Mouse (Mus musculus): ENCODE results near the gene Gucy1a1. TPM values are rescaled to one million over a fixed set of nuclear protein-coding genes. Genes with fewer than 3 reads are reported as not detected.
A peak's percentile ranks its signal among the peaks of the same experiment; 100 is the strongest.
"Not testable (repeated sequence)": the region's sequence is repeated elsewhere in the genome, so short reads cannot be mapped to it uniquely, and the experiment has no call there.

Gucy1a1 gene
- 1 to 10 TPM; 5.1 to 5.5 TPM for total RNA-seq (2021)
- long read RNA-seq, experiment 1, full-length matches to known transcripts: 3 of 5 reads
- long read RNA-seq, experiment 1, partial matches to known transcripts: 1 of 5 reads
- long read RNA-seq, experiment 1, other reads (novel, unspliced or antisense): 1 of 5 reads
- long read RNA-seq, experiment 2, full-length matches to known transcripts: 1 of 4 reads
- long read RNA-seq, experiment 2, partial matches to known transcripts: 2 of 4 reads
- long read RNA-seq, experiment 2, other reads (novel, unspliced or antisense): 1 of 4 reads

DNA sequence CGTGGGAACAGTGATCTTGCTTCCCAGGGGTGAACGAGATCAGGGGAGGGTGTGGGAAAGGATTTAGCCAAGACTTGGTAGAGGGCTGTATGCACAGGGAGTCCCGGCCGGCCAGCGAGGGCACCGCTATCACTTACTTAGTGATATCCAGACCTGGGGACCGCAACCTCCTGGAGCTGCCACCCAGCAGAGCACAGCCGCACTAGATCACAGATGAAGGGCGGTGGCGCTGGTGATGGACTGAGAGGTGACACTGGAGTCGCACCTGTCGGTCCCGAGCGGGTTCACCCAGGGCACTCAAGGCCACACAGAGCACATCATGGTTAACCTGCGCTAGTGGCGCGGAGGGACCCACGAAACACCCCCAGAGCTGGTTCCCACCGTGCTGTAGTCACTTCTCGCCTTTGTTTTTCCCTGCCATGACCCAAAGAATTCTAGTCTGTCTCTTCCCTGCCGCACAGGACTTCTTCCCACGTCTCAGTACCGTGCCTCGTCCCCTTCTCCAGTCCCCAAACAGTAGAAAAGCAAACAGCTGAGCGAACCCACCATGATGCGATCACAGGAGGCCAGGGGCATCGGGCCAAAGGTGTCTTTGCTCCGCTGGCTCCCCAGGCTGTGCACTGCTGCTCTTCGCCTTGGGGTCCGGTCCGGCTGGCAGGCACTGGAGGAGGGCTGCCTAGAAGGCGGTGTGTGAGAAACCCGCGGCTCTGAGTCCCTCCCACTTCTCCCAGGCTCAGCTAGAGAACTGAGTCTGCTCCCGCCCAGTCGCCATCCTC is at the start of gene Gucy1a1:
TSS of gene Gucy1a1 (minus strand) at position 664 of the 776 bp plus-strand sequence.
- DNase-seq (ENCODE audit: low spot score): peak; percentile 9

DNA sequence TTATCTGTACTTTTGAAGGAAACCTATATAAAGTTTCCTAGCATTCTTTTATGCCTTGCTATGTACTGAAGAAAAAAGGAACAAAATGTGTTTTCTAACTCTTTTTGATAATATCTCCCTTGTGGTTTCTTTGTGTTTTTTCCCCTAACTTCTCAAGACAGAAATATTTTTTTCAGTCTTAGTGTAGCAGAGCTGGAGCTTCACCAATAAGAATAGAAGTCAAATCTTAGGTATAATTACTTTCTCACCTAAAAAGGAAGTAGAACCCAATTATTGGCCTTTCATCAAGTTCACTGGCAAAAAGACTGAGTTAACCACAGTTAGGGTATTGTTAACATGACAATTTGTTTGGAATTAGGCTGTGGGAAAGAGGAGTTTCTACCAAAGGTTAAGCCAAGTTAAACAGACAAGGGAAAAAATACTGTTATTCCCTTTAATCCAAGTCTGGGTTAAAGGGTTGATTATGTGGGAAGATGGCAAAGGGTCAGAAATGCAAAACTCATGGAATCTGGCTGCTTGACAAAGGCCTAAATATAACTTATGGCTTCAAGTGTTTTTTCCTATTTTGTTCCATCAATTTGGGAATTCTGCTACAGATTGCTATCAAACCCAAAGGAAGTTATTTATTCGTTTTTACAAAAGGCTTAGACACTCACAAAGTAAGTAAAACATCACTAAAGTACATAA is 46.1 kb upstream of the Gucy1a1 start:
- no peak for DNase-seq (ENCODE audit: low spot score)

DNA sequence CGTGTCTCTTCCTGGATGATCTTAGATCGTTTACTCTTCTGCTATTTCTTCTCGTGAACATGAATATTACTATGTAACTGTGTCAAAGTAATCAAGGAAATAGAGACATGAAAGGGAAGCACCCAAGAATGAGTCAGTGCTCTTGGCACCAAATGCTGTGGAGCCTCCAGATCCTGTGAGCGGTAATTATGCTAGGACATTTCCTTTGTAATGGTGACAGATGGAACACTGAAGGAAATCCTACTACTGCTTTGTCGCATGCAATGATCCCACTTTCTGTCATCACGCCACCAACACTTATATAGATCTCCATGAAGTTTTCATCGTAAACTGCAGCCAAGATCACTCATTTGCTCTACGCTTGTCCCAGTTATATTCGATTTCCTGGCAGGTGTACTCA is 40.0 kb upstream of the Gucy1a1 start:
- no peak for DNase-seq (ENCODE audit: low spot score)

DNA sequence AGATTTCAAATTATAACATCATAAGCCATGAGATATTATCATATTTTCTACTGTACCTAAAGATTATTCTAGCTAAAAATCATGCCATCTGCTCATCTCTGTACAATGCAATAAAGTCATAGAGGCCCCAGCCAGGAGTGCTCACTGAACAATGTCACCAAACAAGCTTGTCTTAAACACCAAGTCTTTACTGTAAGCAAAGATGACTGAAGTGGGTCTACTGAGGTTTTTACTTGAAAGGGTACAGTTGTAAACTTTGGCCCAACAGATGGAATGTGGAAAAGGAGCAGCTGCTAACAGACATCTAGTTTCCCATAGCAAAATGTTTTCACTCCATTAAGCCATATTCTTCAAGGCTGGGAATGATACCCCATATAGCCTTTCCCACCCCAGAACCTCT is 35.9 kb upstream of the Gucy1a1 start:
- no peak for DNase-seq (ENCODE audit: low spot score)

DNA sequence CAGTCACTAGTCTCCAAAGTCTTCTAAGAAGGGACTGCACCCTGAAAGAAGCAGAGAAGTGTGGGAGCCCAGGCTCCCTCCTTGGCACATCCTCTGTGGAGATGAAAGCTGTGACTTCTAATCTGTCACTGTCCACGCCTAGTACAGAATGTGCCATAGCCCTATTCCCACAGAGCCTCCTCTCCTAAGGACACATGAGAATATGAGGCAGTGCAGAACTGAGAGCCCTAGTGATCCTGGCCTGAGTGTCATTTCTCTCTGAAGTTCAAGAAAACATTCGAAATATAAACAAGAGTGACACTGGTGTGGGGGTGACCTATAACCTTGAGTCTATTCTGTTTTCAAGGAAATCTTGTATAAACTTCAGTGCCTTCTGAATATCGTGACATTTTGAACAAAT is 34.7 kb upstream of the Gucy1a1 start:
- no peak for DNase-seq (ENCODE audit: low spot score)

DNA sequence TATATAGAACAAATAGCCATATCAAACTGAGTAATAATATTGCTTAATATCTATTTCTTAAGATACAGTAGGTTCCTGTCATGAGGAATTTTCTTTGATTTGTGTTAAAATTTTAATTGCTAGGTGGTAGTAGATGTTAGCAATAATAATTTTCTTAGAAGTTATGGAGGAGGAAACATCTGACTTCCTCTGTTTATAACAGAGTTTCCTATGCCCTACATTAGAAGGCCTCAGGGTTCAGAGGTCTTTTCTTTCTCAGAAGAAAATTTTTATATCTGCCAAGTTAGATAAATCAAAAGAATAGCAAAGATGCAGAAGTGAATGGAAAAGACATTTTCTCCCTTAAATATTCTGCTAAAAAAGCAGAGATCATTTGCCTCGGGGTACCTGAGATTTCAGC is 29.9 kb upstream of the Gucy1a1 start:
- DNase-seq (ENCODE audit: low spot score): no peak

DNA sequence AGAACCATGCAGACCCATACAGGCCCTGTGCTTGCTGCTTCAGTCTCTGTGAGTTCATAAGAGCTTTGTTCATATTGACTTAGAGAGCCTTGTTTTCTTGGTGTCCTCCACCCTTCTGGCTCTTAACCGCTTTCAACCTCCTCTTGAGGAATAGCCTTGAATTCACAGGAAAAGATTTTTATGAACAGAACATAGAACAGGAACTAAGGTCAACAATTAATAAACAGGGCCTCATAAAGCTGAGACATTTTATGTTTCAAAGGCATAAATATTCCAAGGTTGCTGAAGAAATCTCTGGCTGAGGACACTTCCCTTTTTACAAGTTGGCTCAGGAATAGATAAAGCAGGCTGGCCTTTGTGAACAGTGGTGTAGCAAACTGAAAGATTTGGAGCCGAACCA is 21.5 kb upstream of the Gucy1a1 start:
- no peak for DNase-seq (ENCODE audit: low spot score)

DNA sequence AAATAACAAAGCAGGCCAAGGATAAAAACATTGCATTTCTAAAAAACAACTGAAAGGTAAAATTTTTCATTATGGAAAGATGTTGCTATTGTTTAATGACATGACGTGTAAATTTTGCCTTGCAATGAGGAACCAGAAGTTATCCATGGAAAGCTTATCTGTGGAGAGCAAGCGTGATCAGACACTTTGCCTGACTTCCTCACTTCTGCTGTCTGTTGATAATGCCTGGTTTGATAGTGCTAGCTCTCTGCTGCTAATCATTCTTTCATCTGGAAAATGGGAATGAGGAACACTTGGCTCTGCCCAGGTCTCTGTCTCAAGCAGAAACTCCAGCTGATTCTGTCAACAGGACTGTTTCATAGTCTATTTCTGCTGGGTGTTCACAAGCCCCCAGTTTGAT is 20.3 kb upstream of the Gucy1a1 start:
- DNase-seq (ENCODE audit: low spot score): no peak

DNA sequence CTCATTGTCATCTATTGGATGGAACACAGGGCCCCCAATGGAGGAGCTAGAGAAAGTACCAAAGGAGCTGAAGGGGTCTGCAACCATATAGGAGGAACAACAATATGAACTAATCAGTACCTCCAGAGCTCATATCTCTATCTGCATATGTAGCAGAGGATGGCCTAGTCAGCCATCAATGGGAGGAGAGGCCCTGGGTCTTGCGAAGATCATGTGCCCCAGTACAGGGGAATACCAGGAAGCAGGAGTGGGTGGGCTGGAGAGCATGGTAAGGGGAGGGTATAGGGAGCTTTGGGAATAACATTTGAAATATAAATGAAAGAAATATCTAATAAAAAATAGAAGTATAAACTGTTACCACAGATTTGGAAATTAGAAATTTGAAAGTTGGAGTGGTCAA is 17.4 kb upstream of the Gucy1a1 start:
- DNase-seq (ENCODE audit: low spot score): not testable (repeated sequence)

DNA sequence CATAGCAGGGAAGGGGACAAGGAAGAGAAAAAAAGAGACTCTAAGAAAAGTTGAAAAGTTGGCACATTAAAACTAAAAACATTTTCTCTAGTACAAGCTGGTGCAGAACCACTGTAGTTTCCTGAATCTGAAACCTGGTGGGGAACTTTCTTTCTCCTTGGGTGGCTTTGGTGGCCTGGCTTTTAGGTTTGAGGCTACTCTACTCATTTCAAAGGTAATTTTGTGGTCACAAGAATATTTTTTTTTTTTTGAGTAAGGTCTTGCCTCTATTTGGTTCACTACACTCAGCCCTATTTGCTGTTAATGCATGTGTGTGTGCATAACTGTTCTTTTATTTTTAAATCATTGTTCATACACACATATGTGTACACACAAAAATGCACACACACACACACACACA is 389 bp upstream of the Gucy1a1 start:
- DNase-seq (ENCODE audit: low spot score): no peak

DNA sequence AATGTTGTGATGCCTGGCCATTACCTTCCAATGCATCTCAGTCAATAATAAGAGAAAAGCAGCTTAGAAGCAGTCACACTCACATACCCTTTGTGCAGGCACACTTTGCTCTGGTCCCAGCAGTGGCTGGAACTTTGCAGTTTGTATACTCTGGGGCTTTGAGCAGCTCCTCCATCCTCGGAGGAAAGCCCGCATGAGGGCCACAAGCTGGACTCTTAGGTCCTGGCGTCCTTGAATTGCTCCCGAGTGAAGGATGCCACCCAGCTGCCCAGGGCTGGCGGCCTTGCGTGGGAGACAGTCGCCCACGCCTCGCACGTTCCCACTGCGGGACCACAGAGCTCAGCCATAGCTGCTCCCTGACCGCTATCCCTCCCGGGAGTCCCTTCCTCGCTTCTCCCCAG is 864 bp downstream of the Gucy1a1 start:
- DNase-seq (ENCODE audit: low spot score): no peak

DNA sequence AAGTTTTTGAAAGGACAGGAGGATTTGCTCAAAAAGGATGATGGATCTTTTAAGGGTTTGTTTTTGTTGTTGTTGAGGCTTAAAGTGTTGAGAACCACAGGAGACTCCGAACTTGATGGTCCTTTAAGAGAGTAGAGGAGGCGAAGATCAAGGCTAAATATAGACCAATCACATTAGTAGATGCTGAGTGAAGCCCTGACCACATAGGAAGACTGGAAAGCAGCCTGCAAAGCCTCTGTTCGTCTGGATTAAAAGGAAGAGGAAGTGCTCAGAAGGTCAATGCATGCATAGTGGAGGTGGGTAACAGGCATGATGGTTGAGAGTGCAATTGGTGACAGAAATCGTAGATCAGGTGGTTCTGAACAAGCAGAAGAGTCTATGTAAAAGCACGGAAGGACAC is 4.8 kb downstream of the Gucy1a1 start:
- DNase-seq (ENCODE audit: low spot score): no peak

DNA sequence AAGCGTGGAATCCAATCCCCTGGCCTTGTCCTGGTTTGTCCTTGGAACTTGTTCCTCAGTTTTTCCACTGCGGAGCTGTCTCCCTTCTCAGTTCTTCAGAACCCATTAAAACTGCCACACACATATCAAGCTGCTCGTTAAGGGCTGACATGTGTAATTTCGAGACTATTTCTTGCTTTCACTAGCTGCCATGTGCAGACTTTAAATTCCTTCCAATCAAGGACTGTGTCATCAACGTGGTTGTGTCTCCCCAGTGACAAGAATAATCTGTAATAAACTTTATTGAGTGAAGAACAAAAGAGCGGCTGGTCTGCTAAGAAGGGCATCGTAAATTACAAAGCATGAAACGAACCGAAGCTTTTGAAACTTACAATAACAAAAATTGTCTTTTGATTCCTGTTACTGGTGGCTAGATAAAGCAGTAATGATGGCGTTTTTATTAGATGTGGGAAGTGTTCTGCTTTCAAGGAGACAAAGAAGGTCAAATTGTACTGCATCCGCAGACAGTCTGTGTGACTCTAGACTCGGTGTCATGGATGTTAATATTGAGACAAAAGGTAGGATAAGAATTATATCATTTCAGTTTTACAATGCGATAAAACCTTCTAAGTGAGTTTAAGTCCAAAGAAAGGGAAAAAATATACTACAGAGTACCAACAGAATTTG is 7.5 kb downstream of the Gucy1a1 start:
- no peak for DNase-seq (ENCODE audit: low spot score)

DNA sequence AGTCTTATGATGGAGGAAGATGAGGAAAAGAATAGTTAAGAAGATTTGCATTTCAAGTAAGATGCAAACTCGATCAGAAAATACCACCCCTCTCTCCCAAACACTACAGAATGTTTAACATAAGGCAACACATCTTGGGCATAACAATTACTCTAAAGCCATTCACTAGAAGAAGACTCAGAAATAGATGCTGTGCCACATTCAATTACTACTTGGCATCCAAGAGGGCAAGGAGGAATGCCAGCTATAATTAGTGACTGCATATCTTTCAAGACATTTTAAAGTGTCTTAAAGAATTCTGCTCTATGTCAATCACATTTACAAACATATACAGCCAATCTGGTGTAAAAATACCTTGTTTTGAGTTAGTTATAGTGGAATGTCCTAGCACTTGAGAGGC is 10.1 kb downstream of the Gucy1a1 start:
- DNase-seq (ENCODE audit: low spot score): no peak

DNA sequence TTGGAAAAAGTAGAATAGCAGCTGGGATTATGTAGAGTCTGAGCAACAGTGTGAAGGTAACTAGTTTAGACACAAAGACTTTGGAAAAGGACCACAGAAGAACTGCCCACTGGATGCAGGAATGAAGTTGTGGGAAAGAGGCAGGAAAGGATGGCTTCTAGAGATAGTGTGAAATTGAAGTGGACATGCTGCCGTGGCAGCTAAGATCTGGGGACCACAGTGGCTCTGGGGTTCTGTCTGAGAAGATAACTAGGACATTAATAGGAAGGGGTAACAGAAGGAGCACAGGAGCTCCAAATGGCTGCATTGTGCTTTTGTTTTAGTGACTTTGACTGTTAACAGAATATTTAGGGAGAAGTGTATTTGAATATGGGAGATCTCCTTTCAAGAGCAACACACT is 16.3 kb downstream of the Gucy1a1 start:
- no peak for DNase-seq (ENCODE audit: low spot score)

DNA sequence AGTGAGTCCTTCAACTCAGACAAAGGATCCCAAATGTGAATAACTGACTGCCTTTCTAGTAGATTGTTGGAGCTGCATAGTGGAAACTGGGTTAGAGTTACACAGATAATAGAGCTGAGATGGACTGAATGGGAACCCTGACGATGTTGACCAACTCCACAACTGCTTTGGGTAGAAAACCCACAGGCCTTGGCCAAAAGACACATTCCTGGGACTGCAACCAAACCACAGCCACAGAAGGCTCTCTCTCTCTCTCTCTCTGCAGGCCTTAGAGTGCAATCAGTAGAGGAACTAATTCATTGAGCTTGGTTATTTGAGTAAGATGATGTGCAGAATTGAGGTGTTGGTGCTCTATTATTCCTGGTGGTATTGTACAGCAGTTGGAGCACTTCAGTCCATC is 21.0 kb downstream of the Gucy1a1 start:
- no peak for DNase-seq (ENCODE audit: low spot score)

DNA sequence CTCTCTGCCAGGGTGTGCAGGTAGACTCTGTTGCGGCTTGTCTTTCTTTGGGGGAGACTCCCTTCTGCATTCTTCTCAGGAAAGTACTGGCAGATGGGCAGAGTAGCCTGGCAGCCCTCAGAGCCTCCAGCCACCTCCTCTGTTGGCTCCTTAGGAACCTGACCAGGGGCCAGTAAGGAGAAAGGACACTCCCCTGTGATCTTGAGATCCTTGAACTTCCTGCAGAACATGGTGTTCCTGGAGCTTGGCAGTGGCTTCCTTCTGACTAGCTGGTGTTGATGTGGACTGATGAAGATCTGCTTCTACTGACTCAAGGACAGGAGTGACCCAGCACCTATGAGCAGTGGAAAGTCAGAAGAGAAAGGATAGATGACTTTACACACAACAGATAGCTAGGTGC is 26.7 kb downstream of the Gucy1a1 start:
- DNase-seq (ENCODE audit: low spot score): no peak

DNA sequence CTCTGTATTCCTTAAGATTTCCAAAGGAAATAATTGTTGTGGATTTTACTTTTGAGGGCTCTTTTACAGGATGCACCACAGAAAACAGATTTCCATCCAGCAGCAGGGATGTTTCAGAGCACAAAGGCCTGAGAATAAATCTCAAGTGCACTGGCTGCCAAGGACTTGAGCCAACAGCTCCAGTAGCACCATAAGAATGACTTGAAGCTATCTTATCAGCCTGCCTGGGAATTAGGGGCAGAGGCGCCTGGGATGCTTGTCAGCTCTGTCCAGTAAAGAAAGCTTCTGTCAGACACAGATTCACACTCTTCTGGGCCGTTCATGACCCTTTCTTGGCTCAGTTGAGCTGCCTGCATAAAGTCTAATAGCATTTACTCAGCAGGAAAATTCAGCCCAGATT is 33.1 kb downstream of the Gucy1a1 start:
- no peak for DNase-seq (ENCODE audit: low spot score)

DNA sequence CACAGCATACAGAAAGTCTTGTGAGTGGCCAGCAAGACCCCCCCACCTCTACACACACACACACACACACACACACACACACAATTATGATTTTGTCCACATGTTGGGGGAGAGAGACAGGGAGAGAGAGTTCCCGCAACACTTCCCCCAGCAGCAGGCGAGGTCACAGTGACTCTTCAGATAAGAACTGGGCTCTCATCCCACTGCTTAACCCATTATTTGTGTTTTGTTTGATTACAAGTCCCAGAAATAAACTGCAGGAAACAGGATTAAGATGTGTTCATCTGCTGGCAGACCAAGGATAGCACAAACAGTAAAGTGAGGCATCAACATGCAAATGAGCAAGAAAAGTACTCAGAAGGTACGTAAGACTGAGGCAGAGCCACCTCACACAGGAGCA is 33.6 kb downstream of the Gucy1a1 start:
- no peak for DNase-seq (ENCODE audit: low spot score)

DNA sequence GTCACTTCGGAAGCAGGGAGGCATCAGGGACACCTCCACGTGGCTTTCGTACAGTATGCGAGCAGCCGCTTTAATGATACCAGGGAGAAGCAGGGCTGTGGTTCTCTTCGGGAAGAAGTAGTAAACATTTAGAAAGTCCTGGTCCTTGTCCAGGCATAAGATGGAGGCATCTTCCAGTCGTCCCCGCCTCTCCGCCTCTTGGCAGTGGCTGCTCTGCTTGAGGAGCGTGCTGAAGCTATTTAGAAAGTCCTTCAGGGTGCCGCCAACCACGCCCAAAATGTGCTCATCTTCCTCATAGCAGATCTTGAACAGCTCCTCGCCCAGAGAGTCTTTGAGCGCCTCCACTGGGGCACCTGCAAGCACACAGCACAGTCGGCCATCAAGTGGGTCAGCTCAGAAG is 36.6 kb downstream of the Gucy1a1 start:
- DNase-seq (ENCODE audit: low spot score): no peak

DNA sequence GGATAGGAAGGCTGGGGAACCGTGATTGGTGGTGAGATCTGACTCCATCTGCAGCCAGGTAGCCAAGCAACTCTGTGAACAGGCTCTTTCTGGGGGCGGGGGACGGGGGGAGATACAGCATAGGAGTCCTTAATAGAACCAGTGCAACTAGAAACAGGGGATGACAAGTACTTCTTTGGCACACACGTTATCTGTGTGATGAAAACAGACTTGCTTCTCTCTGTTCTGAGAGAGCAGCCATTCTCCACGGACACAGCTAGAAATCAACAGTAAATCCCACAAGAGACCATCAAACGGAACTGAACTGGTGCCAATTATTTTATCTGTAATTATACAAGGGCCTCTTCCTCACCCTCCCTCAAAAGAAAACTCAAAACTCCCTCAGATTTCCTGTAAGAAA is 41.4 kb downstream of the Gucy1a1 start:
- DNase-seq (ENCODE audit: low spot score): no peak

DNA sequence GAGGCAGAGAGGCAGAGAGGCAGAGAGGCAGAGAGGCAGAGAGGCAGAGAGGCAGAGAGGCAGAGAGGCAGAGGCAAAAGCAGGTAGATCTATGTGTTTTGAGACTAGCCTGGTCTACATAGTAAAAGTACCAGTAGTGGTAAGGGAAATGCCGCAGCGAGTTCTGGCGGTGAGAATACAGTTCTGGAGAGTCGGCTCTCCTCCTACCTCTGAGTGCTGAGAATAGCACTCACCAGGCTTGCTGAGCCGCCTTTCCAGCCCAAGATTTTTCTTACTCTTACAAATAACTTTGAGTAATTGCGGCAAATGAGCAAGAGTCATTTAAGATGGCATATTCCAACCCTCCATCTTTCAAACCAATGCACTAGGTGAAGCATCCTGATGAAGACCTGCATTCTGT is 46.5 kb downstream of the Gucy1a1 start:
- no peak for DNase-seq (ENCODE audit: low spot score)

All from gastrocnemius, adult 18-20 months (tissue).